Mouse (Mus musculus) Muller cell, postnatal 12 days (primary cell): ENCODE data around the gene Nrxn2.

Experiments
- DNase-seq: peaks from one replicate; pipeline ENCODE4 v3.0.0-alpha.2; 2015; ENCODE audit errors: inconsistent ontology term

Gene Nrxn2

GRCm38 (mm10) chr19:6418233-6418879, at the start of gene Nrxn2:
TSS of gene Nrxn2 (plus strand) at chr19:6418731.
- DNase-seq = peak; percentile 91

GRCm38 (mm10) chr19:6370175-6370574, 48.4 kb upstream of the Nrxn2 start:
- DNase-seq = no peak

GRCm38 (mm10) chr19:6372433-6372832, 46.1 kb upstream of the Nrxn2 start:
- DNase-seq = peak; percentile 29

- DNase-seq = peak; percentile 82
These were observed 44.8 kb upstream of the Nrxn2 start for GRCm38 (mm10) chr19:6373539-6374400.

- no peak for DNase-seq
These were observed 44.0 kb upstream of the Nrxn2 start for GRCm38 (mm10) chr19:6374571-6374970.

GRCm38 (mm10) chr19:6375423-6376254, 42.9 kb upstream of the Nrxn2 start:
- DNase-seq = no peak

GRCm38 (mm10) chr19:6376255-6376564, 42.3 kb upstream of the Nrxn2 start:
- no peak for DNase-seq

GRCm38 (mm10) chr19:6376643-6377042, 41.9 kb upstream of the Nrxn2 start:
- no peak for DNase-seq

- no peak for DNase-seq
These were observed 41.0 kb upstream of the Nrxn2 start for GRCm38 (mm10) chr19:6377327-6378040.

GRCm38 (mm10) chr19:6380411-6381166, 37.9 kb upstream of the Nrxn2 start:
- no peak for DNase-seq

- no peak for DNase-seq
These were observed 37.3 kb upstream of the Nrxn2 start for GRCm38 (mm10) chr19:6381238-6381637.

- no peak for DNase-seq
These were observed 36.1 kb upstream of the Nrxn2 start for GRCm38 (mm10) chr19:6382323-6382924.

- DNase-seq = no peak
These were observed 35.1 kb upstream of the Nrxn2 start for GRCm38 (mm10) chr19:6383470-6383869.

- peak; percentile 36 for DNase-seq
These were observed 34.4 kb upstream of the Nrxn2 start, which contains the start of gene Pygm for GRCm38 (mm10) chr19:6384128-6384527. TSS of gene Pygm (plus strand) at chr19:6384399.

GRCm38 (mm10) chr19:6384954-6385353, 33.6 kb upstream of the Nrxn2 start:
- no peak for DNase-seq

- DNase-seq = no peak
These were observed 33.1 kb upstream of the Nrxn2 start for GRCm38 (mm10) chr19:6385419-6385818.

GRCm38 (mm10) chr19:6385821-6386220, 32.7 kb upstream of the Nrxn2 start:
- no peak for DNase-seq

GRCm38 (mm10) chr19:6386234-6386633, 32.3 kb upstream of the Nrxn2 start:
- DNase-seq = no peak

GRCm38 (mm10) chr19:6388006-6388405, 30.5 kb upstream of the Nrxn2 start:
- DNase-seq = peak; percentile 68

GRCm38 (mm10) chr19:6389803-6390202, 28.7 kb upstream of the Nrxn2 start:
- DNase-seq = no peak
